Mouse (Mus musculus) small intestine, adult 2 months (tissue): Measurements from ENCODE around the gene Usp7. TPM values are rescaled to one million over a fixed set of nuclear protein-coding genes. Genes with fewer than 3 reads are reported as not detected.
"Not testable (repeated sequence)": the region's sequence is repeated elsewhere in the genome, so short reads cannot be mapped to it uniquely, and the experiment has no call there.

Experiments
- H3K27ac ChIP-seq: fragments of 200-500 bp; 2 replicates; pipeline ENCODE4 v1.5.1; 2012; ENCODE audit warnings: low read depth, low read length, control low read depth, inconsistent platforms; ENCODE audit not compliant: insufficient read depth
- H3K27me3 ChIP-seq: fragments of 200-500 bp; 2 replicates; pipeline ENCODE4 v1.6.1; 2012; ENCODE audit warnings: mild to moderate bottlenecking, moderate library complexity, low read length, inconsistent platforms; ENCODE audit not compliant: control insufficient read depth, insufficient read depth
- H3K36me3 ChIP-seq: fragments of 200-500 bp; 2 replicates; pipeline ENCODE4 v1.6.1; 2012; ENCODE audit warnings: mild to moderate bottlenecking, low read length, control low read depth, inconsistent platforms; ENCODE audit not compliant: control insufficient read depth, insufficient read depth
- H3K4me1 ChIP-seq: fragments of 200-500 bp; 2 replicates; pipeline ENCODE4 v1.6.1; 2012; ENCODE audit warnings: low read length, inconsistent platforms, mixed read lengths; ENCODE audit not compliant: control insufficient read depth, insufficient read depth, insufficient read length
- H3K4me3 ChIP-seq: fragments of 200-500 bp; 2 replicates; pipeline ENCODE4 v1.5.1; 2012; ENCODE audit warnings: low read depth, mild to moderate bottlenecking, control low read depth, inconsistent platforms, low read length, moderate library complexity
- CTCF ChIP-seq: fragments of 200-500 bp; IDR thresholded peaks from 2 replicates; pipeline ENCODE4 v1.5.1; 2012; ENCODE audit warnings: low read depth, mild to moderate bottlenecking, control low read depth, inconsistent platforms, low read length, moderate library complexity, mixed read lengths; ENCODE audit not compliant: insufficient replicate concordance, insufficient read length; ENCODE audit errors: extremely low read depth
- POLR2A ChIP-seq: fragments of 200-500 bp; IDR thresholded peaks from 2 replicates; pipeline ENCODE4 v1.6.1; 2012; ENCODE audit warnings: low read depth, mild to moderate bottlenecking, control low read depth, inconsistent platforms, low read length, moderate library complexity
- WGBS: fragments of 180-500 bp; shearing (Covaris S2); methylation state at CpG from one replicate; pipeline ENCODE4 v1.1.7; 2018; 5-methylcytosine and 5-hydroxymethylcytosine counted together
- polyA plus RNA-seq: library from polyadenylated mRNA; depleted of rRNA; stranded (reverse); fragments of >200 nt; gene quantifications from 2 replicates; pipeline ENCODE4 v1.2.3, GENCODE M21; 2012

The Usp7 gene
- polyA plus RNA-seq, 1 experiment = 11.1 TPM

DNA sequence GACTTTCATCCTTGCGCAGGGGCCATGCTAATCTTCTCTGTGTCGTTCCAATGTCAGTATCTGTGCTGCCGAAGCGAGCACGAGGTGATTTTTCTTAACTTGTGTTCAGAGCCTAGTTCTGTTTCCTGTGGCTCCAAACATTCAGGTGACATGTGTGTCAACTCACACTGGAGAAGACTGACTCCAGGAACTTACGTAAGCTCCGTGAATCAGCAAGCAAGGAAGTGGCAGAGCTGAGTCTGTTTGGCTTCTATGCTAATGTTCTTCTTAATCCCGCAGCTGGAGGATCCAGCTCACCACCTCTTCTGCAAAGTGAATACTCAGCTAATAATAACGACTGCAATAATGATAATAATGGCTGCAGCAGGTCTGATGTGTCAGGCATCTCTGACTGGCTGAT lies 25.9 kb downstream of the Usp7 start:
- whole genome bisulfite sequencing = 64% methylated on average over 9 of the region's 9 CpGs
- peaks cover 2% of the 10 kb centered on the region; the same call in 1 of the 2 replicates for H3K4me1 ChIP-seq
- no peak for TF ChIP-seq CTCF
- no peak for TF ChIP-seq POLR2A
- no peaks in the 10 kb centered on the region for H3K27me3 ChIP-seq
- H3K4me3 ChIP-seq = no peak overlapping the region
- H3K27ac ChIP-seq = no peak overlapping the region
- H3K36me3 ChIP-seq = no peaks in the 10 kb centered on the region

DNA sequence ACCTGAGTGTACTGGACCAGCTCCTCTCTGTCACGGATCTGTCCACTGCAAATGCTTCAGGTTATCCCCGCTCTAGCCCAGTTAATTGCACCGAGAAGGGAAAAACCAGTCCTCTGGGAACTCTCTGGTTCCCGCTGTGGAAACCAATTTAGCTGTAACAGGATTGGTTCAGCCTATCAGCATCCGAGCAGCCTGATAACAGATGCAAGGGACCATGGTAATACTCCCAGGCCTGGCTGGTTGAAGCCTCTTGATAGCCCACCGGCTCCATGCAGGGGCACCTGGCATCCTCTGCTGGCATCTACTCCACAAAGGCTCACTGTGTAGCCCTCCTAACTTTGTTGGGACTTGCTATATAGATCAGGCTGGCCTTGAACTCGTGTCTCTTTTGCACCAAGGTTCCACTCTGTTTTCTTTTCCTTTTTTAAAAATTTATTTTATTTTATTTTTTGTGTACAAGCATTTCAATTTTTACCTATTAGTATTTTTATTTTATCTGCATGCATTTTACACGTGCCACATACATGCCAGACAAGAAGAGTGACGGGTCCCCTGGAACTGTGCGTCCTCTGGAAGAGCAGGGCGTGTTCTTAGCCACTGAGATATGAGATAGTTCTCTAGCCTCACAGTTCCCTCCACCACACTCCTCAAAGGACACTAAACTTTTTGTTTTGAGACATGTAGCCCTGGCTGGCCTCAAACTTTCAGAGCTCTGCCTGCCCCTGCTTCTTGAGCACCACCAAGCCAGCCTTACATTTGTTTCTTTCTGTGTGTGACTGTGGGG lies 27.8 kb downstream of the Usp7 start:
- TF ChIP-seq CTCF (no peak), POLR2A (no peak)
- H3K27ac ChIP-seq = no peak overlapping the region
- WGBS = 68% methylated on average over 11 of the region's 11 CpGs
- no peak overlapping the region for H3K4me3 ChIP-seq
- H3K4me1 ChIP-seq = peaks cover 2% of the 10 kb centered on the region; the same call in 1 of the 2 replicates
- H3K36me3 ChIP-seq = no peaks in the 10 kb centered on the region
- H3K27me3 ChIP-seq = no peaks in the 10 kb centered on the region

DNA sequence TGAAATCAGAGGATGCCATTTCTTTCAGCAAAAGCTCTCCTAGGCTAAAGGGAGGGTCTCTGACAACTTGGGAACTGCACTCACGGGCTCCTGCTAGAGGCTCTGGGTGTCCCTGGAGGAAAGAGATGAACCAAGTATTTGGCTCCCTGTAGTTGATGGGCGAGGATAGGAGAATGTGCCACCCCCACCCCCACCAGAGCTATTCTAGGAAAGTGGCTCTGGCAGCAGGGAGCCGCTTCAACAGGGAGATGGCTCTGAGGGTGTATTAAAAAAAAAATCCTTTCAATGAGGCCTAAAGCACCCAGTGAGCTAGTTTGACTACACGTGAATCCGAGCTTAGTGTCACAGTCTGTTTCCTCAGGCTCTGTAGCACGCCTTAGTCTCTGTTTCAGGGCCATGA lies 29.1 kb downstream of the Usp7 start:
- 88% methylated on average over 6 of the region's 6 CpGs for WGBS
- Histone ChIP-seq H3K36me3 (no peaks in the 10 kb centered on the region), H3K4me3 (no peak overlapping the region), H3K27me3 (no peaks in the 10 kb centered on the region), H3K27ac (no peak overlapping the region), H3K4me1 (no peaks in the 10 kb centered on the region)
- TF ChIP-seq CTCF (no peak), POLR2A (no peak)

DNA sequence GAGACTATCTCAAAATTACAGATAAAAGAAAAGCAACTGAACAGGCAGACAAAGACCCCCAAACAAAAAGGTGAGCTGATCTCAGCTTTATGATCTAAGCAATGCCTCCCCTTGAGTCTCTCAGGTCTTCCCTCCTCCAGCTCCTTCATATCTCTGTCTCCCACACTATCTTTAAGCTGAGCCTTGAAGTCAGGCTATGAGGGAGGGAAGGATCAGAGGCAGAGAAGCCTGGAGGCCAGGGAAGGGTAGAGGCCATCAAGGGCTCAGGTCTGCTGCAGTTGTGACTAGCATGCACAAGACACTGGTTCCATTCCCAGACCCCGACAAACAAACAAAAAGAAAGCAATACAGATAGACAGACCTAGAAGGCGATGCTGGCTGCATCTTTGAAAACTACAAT lies 30.2 kb downstream of the Usp7 start:
- Histone ChIP-seq H3K27ac (no peak overlapping the region), H3K4me3 (no peak overlapping the region), H3K27me3 (no peaks in the 10 kb centered on the region), H3K36me3 (no peaks in the 10 kb centered on the region), H3K4me1 (no peaks in the 10 kb centered on the region)
- WGBS = 83% methylated on average over 2 of the region's 2 CpGs
- no peak for TF ChIP-seq POLR2A
- TF ChIP-seq CTCF = no peak

DNA sequence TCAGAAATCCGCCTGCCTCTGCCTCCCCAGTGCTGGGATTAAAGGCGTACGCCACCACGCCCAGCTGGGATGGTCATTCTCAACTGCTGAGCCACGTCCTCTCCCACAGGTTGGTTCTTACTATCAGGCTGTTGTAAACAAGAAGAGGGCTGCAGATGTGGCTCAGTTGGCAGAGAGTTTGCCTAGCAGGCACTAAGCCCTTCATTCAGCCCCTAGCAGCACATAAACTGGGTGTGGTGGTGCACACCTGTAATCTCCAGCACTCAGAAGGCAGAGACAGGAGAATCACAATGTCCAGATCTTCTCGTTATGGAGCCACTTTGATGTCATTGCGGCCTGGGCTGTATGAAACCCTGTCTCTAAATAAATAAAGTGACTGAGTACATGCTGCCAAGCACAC lies 31.1 kb downstream of the Usp7 start:
- 83% methylated on average over 7 of the region's 7 CpGs for WGBS
- H3K36me3 ChIP-seq = no peaks in the 10 kb centered on the region
- H3K27ac ChIP-seq = no peak overlapping the region
- no peak overlapping the region for H3K4me3 ChIP-seq
- no peak for TF ChIP-seq CTCF
- TF ChIP-seq POLR2A = no peak
- H3K27me3 ChIP-seq = no peaks in the 10 kb centered on the region
- H3K4me1 ChIP-seq = no peaks in the 10 kb centered on the region

GRCm38 (mm10) chr16:8758979-8759378 lies 33.1 kb downstream of the Usp7 start:
- Histone ChIP-seq H3K36me3 (no peaks in the 10 kb centered on the region), H3K4me3 (no peak overlapping the region), H3K27me3 (no peaks in the 10 kb centered on the region), H3K4me1 (no peaks in the 10 kb centered on the region), H3K27ac (no peak overlapping the region)
- TF ChIP-seq POLR2A (no peak), CTCF (no peak)
- 52% methylated on average over 3 of the region's 3 CpGs for WGBS

- Histone ChIP-seq H3K36me3 (no peaks in the 10 kb centered on the region), H3K27me3 (no peaks in the 10 kb centered on the region), H3K4me1 (no peaks in the 10 kb centered on the region), H3K4me3 (no peak overlapping the region), H3K27ac (no peak overlapping the region)
- TF ChIP-seq POLR2A (no peak), CTCF (no peak)
- WGBS = 70% methylated on average over 2 of the region's 2 CpGs
Measured at GRCm38 (mm10) chr16:8758193-8758592, 33.9 kb downstream of the Usp7 start.

DNA sequence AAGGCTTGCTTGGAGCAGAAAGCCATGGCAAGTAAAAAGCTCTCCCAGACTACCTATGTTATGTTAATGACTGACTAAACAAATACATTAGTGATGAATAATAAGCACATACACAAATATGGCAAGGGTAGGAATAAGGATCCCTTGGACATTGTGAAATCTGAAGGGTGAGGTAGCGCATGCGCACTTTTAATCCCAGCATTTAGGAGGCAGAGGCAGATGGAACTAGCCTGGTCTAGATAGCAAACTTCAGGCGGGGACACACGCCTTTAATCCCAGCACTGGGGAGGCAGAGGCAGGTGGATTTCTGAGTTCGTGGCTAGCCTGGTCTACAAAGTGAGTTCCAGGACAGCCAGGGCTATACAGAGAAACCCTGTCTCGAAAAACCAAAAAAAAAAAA lies 34.5 kb downstream of the Usp7 start:
- 84% methylated on average over 6 of the region's 6 CpGs for WGBS
- not testable (repeated sequence) for H3K27ac ChIP-seq, H3K36me3 ChIP-seq, H3K27me3 ChIP-seq, H3K4me1 ChIP-seq, H3K4me3 ChIP-seq
